Mouse (Mus musculus) lung, postnatal 0 days (tissue): Measurements from ENCODE around the gene Trappc6b.

ENCODE experiments used
- CTCF ChIP-seq: IDR thresholded peaks from 2 replicates; pipeline ENCODE4 v1.5.1; 2016; ENCODE audit warnings: antibody characterized with exemption, mild to moderate bottlenecking
- EP300 ChIP-seq: IDR thresholded peaks from 2 replicates; pipeline ENCODE4 v1.6.1; 2016; ENCODE audit warnings: antibody characterized with exemption, mild to moderate bottlenecking, control low read depth

- TF ChIP-seq CTCF, result no peak
- TF ChIP-seq EP300, result no peak
These were observed 43.3 kb downstream of the Trappc6b start for GRCm38 (mm10) chr12:59017970-59018369.
